Mouse (Mus musculus): ENCODE data around the gene Arpin. TPM values are rescaled to one million over a fixed set of nuclear protein-coding genes. Genes with fewer than 3 reads are reported as not detected.

Arpin gene
- polyA plus RNA-seq, 1 experiment from 2014 or later = 2.8 TPM

DNA sequence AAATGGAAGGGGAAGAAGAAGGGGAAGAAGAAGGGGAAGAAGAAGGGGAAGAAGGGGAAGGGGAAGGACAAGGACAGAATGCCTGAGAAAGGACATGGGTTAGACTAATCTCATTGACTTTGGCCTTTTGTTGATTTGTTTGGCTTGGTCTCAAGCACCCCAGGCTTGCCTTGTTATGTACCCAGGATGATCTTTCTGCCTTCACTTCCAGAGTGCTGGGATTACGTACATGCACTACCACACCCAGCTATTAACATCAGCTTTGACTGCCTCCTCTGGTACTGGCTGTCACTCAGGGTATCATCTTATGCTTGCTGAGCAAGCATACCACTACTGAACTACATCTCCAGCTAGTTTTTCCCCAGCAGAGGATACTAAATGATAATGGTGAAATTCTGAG, 21.0 kb upstream of the Arpin start:
- H3K27ac ChIP-seq (ENCODE audit: low read depth) = no peak overlapping the region
- H3K4me2 ChIP-seq (ENCODE audit: low read depth, low read length) = no peak overlapping the region
- H3K9me3 ChIP-seq (ENCODE audit: low read length) = no peaks in the 10 kb centered on the region
- no peak overlapping the region for H3K9ac ChIP-seq (replicated peaks)
- H3K4me3 ChIP-seq (ENCODE audit: low read depth, low read length) = no peak overlapping the region
- 82% methylated on average over 1 of the region's 1 CpGs for WGBS (ENCODE audit: insufficient replicate concordance)
- no peaks in the 10 kb centered on the region for H3K4me1 ChIP-seq (ENCODE audit: insufficient read depth)
- DNase-seq (no peak), ATAC-seq (no peak)
- H3K27me3 ChIP-seq (ENCODE audit: insufficient read depth, low read length) = no peaks in the 10 kb centered on the region
- no peaks in the 10 kb centered on the region for H3K36me3 ChIP-seq (replicated peaks; ENCODE audit: insufficient read depth, low read length)
- TF ChIP-seq CTCF (IDR thresholded peaks at IDR 0.05; ENCODE audit: low read depth) = no peak
- TF ChIP-seq EP300 (IDR thresholded peaks at IDR 0.05; ENCODE audit: low read depth) = no peak

DNA sequence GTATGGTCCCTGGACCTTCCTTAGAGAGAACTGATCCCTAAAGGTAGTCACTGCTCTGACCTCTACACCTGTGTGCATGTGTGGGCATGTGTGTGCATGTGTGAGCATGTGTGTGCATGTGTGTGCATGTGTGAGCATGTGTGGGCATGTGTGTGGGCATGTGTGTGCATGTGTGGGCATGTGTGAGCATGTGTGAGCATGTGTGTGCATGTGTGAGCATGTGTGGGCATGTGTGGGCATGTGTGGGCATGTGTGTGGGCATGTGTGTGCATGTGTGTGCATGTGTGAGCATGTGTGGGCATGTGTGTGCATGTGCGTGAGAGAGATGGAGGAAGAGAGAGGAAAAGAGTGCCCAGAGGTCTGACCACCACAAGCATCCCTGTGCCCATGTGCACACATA, 19.7 kb upstream of the Arpin start:
- H3K9me3 ChIP-seq (ENCODE audit: low read length) = no peaks in the 10 kb centered on the region
- ATAC-seq (no peak), DNase-seq (no peak)
- no peak overlapping the region for H3K9ac ChIP-seq (replicated peaks)
- H3K27me3 ChIP-seq (ENCODE audit: insufficient read depth, low read length) = no peaks in the 10 kb centered on the region
- H3K4me3 ChIP-seq (ENCODE audit: low read depth, low read length) = no peak overlapping the region
- no peaks in the 10 kb centered on the region for H3K4me1 ChIP-seq (ENCODE audit: insufficient read depth)
- no peak for TF ChIP-seq CTCF (IDR thresholded peaks at IDR 0.05; ENCODE audit: low read depth)
- TF ChIP-seq EP300 (IDR thresholded peaks at IDR 0.05; ENCODE audit: low read depth) = no peak
- H3K27ac ChIP-seq (ENCODE audit: low read depth) = no peak overlapping the region
- WGBS (ENCODE audit: insufficient replicate concordance) = 100% methylated on average over 1 of the region's 1 CpGs
- H3K36me3 ChIP-seq (replicated peaks; ENCODE audit: insufficient read depth, low read length) = no peaks in the 10 kb centered on the region
- H3K4me2 ChIP-seq (ENCODE audit: low read depth, low read length) = no peak overlapping the region

DNA sequence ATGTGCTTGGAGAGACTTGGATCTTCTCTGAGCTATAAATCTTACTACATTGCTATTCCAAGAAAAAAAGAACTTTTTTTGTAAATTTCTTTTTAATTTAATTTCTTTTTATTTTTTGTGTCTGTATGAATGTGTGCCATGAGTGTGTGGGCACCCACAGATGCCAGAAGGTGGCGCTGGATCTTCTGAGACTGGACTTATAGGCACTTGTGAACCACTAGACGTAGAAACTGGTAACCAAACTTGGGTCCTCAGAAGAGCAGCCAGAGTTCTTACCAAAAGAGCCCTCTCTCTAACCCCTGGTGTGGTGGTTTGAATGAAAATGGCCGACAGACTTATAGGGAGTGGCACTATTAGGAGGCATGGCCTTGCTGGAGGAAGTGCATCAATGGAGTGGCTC, 15.9 kb upstream of the Arpin start:
- 74% methylated on average over 3 of the region's 3 CpGs for WGBS (ENCODE audit: insufficient replicate concordance)
- TF ChIP-seq CTCF (IDR thresholded peaks at IDR 0.05; ENCODE audit: low read depth) (0 out of 2 replicates have a peak, but pooled peaks have one; percentile 14), EP300 (IDR thresholded peaks at IDR 0.05; ENCODE audit: low read depth) (no peak)
- Histone ChIP-seq H3K9me3 (ENCODE audit: low read length) (no peaks in the 10 kb centered on the region), H3K27me3 (ENCODE audit: insufficient read depth, low read length) (no peaks in the 10 kb centered on the region), H3K4me3 (ENCODE audit: low read depth, low read length) (no peak overlapping the region), H3K4me2 (ENCODE audit: low read depth, low read length) (no peak overlapping the region), H3K4me1 (ENCODE audit: insufficient read depth) (no peaks in the 10 kb centered on the region), H3K9ac (replicated peaks) (no peak overlapping the region), H3K36me3 (replicated peaks; ENCODE audit: insufficient read depth, low read length) (no peaks in the 10 kb centered on the region), H3K27ac (ENCODE audit: low read depth) (no peak overlapping the region)
- DNase-seq (no peak), ATAC-seq (no peak)

DNA sequence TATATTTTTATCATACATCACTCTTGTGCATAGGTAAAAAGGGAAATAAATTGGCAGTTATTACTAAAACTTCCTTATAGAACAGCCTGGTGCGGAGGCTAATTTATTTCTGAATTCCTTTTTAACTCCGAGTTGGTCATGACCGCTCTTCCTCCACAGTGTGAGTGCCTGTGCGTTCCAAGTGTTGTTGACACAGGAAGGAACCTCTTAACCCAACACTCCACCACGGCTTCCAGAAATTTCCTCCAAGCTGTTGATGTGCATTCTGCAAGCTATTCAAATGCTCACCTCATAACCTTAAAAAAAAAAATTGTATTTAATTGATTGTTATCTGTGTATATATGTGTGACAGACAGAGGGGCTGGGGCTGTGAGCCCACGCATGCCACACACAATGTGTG, 15.1 kb upstream of the Arpin start:
- H3K27me3 ChIP-seq (ENCODE audit: insufficient read depth, low read length) = no peaks in the 10 kb centered on the region
- ATAC-seq = no peak
- H3K9me3 ChIP-seq (ENCODE audit: low read length) = no peaks in the 10 kb centered on the region
- no peaks in the 10 kb centered on the region for H3K36me3 ChIP-seq (replicated peaks; ENCODE audit: insufficient read depth, low read length)
- DNase-seq = no peak
- no peak overlapping the region for H3K4me3 ChIP-seq (ENCODE audit: low read depth, low read length)
- TF ChIP-seq EP300 (IDR thresholded peaks at IDR 0.05; ENCODE audit: low read depth) = no peak
- no peak for TF ChIP-seq CTCF (IDR thresholded peaks at IDR 0.05; ENCODE audit: low read depth)
- no peak overlapping the region for H3K4me2 ChIP-seq (ENCODE audit: low read depth, low read length)
- whole genome bisulfite sequencing (ENCODE audit: insufficient replicate concordance) = 51% methylated on average over 6 of the region's 6 CpGs
- H3K4me1 ChIP-seq (ENCODE audit: insufficient read depth) = no peaks in the 10 kb centered on the region
- H3K27ac ChIP-seq (ENCODE audit: low read depth) = no peak overlapping the region
- no peak overlapping the region for H3K9ac ChIP-seq (replicated peaks)

DNA sequence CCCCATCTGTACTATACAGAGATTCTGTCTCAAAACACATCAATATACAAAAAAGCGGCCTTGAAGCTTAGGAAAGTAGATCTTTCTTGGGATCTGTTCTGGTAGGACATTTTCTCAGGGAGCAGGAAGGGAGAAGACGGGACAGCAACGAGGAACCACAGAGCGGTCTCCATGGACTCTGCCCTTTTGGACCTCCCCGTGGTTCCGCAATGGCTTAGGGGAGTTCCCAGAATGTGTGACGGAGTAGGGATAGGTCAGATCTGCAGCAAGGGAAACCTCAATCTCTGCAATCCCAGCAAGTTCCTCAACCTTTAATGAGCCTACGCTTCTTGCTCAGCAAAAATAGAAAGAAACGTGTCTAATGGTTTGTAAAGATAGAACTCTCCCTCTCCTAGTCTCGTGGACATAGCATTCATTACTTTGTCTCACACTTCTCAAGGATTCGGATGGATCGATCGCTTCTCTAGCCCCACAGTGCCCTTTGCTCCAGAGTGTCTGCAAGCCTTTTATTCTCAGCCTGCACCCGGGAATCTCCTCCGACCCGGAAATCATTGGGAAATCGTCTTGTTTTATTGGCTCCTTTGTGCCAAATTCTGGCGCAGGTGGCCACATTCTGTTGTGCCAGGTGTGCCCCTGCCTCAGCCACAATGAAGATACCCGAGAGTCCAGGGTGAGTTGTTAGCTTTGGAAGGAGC, 499 bp upstream of the Arpin start:
- H3K9ac ChIP-seq (replicated peaks) = peak overlapping the region; percentile 63; the same call in 1 of the 2 replicates
- 0 out of 2 replicates have a peak, but pooled peaks cover 2% of the 10 kb centered on the region for H3K4me1 ChIP-seq (ENCODE audit: insufficient read depth)
- H3K27ac ChIP-seq (ENCODE audit: low read depth) = peak overlapping the region; percentile 82
- WGBS (ENCODE audit: insufficient replicate concordance) = 9% methylated on average over 19 of the region's 19 CpGs
- H3K4me2 ChIP-seq (ENCODE audit: low read depth, low read length) = peak overlapping the region; percentile 70
- H3K36me3 ChIP-seq (replicated peaks; ENCODE audit: insufficient read depth, low read length) = no peaks in the 10 kb centered on the region
- H3K4me3 ChIP-seq (ENCODE audit: low read depth, low read length) = peak overlapping the region; percentile 49
- TF ChIP-seq EP300 (IDR thresholded peaks at IDR 0.05; ENCODE audit: low read depth) = peak; percentile 46; the same call in 1 of the 2 replicates
- TF ChIP-seq CTCF (IDR thresholded peaks at IDR 0.05; ENCODE audit: low read depth) = no peak
- DNase-seq = peak; percentile 68
- no peaks in the 10 kb centered on the region for H3K9me3 ChIP-seq (ENCODE audit: low read length)
- peak; percentile 94 for ATAC-seq
- H3K27me3 ChIP-seq (ENCODE audit: insufficient read depth, low read length) = peaks cover 9% of the 10 kb centered on the region; the same call in 1 of the 2 replicates

DNA sequence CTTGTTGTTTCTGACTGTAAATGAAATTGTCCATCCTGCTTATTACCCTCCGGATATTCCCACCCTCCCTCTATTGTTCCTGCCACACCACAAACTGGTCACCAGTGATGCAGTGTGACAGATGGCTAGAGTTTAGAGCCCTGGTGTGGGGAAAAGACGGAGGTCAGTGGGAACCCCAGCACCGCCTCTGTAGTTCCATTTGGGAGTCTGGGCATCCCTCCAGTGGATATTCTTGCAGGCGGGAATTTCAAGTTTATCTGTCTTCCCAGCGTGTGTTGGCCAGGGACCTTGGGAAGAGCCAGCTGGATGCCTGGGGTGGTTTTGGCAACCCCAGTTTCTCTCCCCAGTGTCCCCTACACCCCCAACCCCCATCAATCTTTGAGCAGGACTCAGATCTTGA, 698 bp downstream of the Arpin start:
- 63% methylated on average over 5 of the region's 5 CpGs for WGBS (ENCODE audit: insufficient replicate concordance)
- H3K9me3 ChIP-seq (ENCODE audit: low read length) = no peaks in the 10 kb centered on the region
- TF ChIP-seq EP300 (IDR thresholded peaks at IDR 0.05; ENCODE audit: low read depth) (no peak), CTCF (IDR thresholded peaks at IDR 0.05; ENCODE audit: low read depth) (no peak)
- no peak for DNase-seq
- peak overlapping the region; percentile 82; the same call in 1 of the 2 replicates for H3K27ac ChIP-seq (ENCODE audit: low read depth)
- H3K36me3 ChIP-seq (replicated peaks; ENCODE audit: insufficient read depth, low read length) = no peaks in the 10 kb centered on the region
- H3K4me3 ChIP-seq (ENCODE audit: low read depth, low read length) = peak overlapping the region; percentile 49
- peaks cover 9% of the 10 kb centered on the region; the same call in 1 of the 2 replicates for H3K27me3 ChIP-seq (ENCODE audit: insufficient read depth, low read length)
- H3K9ac ChIP-seq (replicated peaks) = peak overlapping the region; percentile 63
- no peak for ATAC-seq
- H3K4me1 ChIP-seq (ENCODE audit: insufficient read depth) = 0 out of 2 replicates have a peak, but pooled peaks cover 2% of the 10 kb centered on the region
- H3K4me2 ChIP-seq (ENCODE audit: low read depth, low read length) = peak overlapping the region; percentile 70
